Mouse (Mus musculus) MEL (cell line): ENCODE results near the gene Cyp4a31.
"Not testable (repeated sequence)": the region's sequence is repeated elsewhere in the genome, so short reads cannot be mapped to it uniquely, and the experiment has no call there.

Experiments used
- CTCF ChIP-seq, 3 experiments: IDR thresholded peaks in 2 of 3; conservative IDR thresholded peaks in 1 of 3; 2 replicates each; pipeline ENCODE4 v1.5.1; 2011 to 2012; ENCODE audit warnings: low read length in 3 of 3, low read depth in 2 of 3, mild to moderate bottlenecking in 2 of 3, improper control_type of control experiment in 1 of 3, inconsistent platforms in 1 of 3, mixed read lengths in 1 of 3, moderate library complexity in 1 of 3; ENCODE audit not compliant: control insufficient read depth in 1 of 3, insufficient read depth in 1 of 3, poor library complexity in 1 of 3, severe bottlenecking in 1 of 3
- POLR2A ChIP-seq, 2 experiments: IDR thresholded peaks; 2 replicates each; pipeline ENCODE4 v1.6.1; 2011 to 2012; ENCODE audit warnings: low read length in 2 of 2, mild to moderate bottlenecking in 2 of 2, control low read depth in 1 of 2, improper control_type of control experiment in 1 of 2, low read depth in 1 of 2, moderate library complexity in 1 of 2; ENCODE audit not compliant: control insufficient read depth in 1 of 2, insufficient read depth in 1 of 2, poor library complexity in 1 of 2
- RCOR1 ChIP-seq: IDR thresholded peaks from 2 replicates; pipeline ENCODE4 v1.6.1; 2012; ENCODE audit warnings: low read depth, mild to moderate bottlenecking, inconsistent platforms, low read length, improper control_type of control experiment

DNA sequence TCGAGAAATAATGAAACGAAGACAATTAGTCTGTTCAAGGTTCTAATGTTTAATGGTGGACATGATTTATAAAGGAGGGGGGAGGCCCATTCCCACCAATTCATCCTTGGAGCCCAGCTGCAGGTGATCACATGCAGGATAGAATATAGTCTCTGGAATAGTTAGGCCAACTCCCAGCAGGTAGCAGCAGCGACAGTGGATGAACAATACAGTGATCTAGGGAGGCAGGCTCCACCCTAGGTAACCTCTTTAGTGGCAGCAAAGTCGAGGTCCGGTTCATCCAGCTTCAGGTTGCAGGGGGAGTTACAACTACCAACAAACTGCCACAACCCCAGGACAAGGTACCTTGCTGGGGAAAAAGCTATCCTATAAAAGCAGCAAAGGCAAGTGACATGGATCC lies 2.2 kb upstream of the Cyp4a31 start:
- TF ChIP-seq RCOR1; POLR2A (IDR thresholded peaks at IDR 0.05; ENCODE audit: control insufficient read depth in 1 of 2, insufficient read depth in 1 of 2, low read depth in 1 of 2, low read length in 2 of 2, poor library complexity in 1 of 2); CTCF (IDR thresholded peaks at IDR 0.05 in 2 of 3, conservative IDR thresholded peaks at IDR 0.05 in 1 of 3; ENCODE audit: control insufficient read depth in 1 of 3, insufficient read depth in 1 of 3, low read depth in 2 of 3, low read length in 3 of 3, poor library complexity in 1 of 3, severe bottlenecking in 1 of 3): not testable (repeated sequence)
